Mouse (Mus musculus): ENCODE results near the gene Ticam1.

GRCm38 (mm10) chr17:56275842-56276480 lies 625 bp downstream of the Ticam1 start:
- peak; percentile 43; the same call in 1 of the 2 replicates for TF ChIP-seq POLR2A (IDR thresholded peaks at IDR 0.05; ENCODE audit: low read depth, low read length)
- TF ChIP-seq CTCF (IDR thresholded peaks at IDR 0.05; ENCODE audit: extremely low read depth, insufficient read length, insufficient replicate concordance, low read depth, low read length), result no peak

All from small intestine, adult 2 months (tissue).